Mouse (Mus musculus): ENCODE data around the gene Arsg. TPM values are rescaled to one million over a fixed set of nuclear protein-coding genes. Genes with fewer than 3 reads are reported as not detected.
"Not testable (repeated sequence)": the region's sequence is repeated elsewhere in the genome, so short reads cannot be mapped to it uniquely, and the experiment has no call there.

The Arsg gene
- polyA plus RNA-seq, 1 experiment from 2014 or later, result 3.3 TPM

DNA sequence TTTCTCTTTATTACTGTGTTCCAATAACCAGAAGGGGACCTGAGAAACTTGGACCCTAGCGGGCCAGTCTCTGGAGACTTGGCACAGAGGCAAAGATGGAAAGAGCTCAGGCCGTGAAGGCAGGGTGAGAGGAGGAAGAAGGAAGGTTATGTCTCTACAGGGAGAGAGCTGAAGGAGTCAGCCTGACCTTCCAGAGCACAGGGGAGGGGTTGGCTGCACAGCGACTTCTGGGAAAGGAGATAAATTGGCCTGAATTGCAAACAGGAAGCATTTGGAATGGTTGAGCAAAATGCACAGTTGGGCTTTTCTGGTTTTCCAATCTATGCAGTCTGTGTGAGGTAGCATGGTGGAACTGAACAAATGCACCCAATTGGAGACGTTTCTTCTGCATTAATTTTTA is 143.6 kb downstream of the Arsg start:
- Histone ChIP-seq H3K27ac (no peak overlapping the region; the same call in 1 of the 2 replicates), H3K4me1 (peaks cover 3% of the 10 kb centered on the region; the same call in 1 of the 2 replicates), H3K27me3 (no peaks in the 10 kb centered on the region), H3K36me3 (no peaks in the 10 kb centered on the region), H3K9me3 (no peaks in the 10 kb centered on the region), H3K4me2 (no peak overlapping the region), H3K4me3 (no peak overlapping the region), H3K9ac (no peak overlapping the region)
- ATAC-seq (ENCODE audit: insufficient number of reproducible peaks, insufficient read depth, low FRiP score, low TSS enrichment, low read depth), result no peak
- WGBS, result 46% methylated on average over 4 of the region's 4 CpGs

DNA sequence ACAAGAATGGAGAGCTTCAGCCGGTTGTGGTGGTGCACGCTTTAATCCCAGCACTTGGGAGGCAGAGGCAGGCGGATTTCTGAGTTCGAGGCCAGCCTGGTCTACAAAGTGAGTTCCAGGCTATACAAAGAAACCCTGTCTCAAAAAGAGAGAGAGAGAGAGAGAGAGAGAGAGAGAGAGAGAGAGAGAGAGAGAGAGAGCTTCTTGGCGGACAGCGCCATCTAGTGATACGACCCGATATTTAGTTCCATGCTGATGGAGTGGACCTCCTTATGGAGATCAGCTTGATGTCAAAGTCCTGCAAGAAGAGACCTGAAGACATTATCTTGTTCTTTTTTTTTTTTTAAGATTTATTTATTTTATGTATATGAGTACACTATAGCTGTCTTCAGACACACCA is 145.9 kb downstream of the Arsg start:
- H3K27me3 ChIP-seq; H3K9ac ChIP-seq; H3K36me3 ChIP-seq; H3K9me3 ChIP-seq; H3K4me2 ChIP-seq; ATAC-seq (ENCODE audit: insufficient number of reproducible peaks, insufficient read depth, low FRiP score, low TSS enrichment, low read depth); H3K27ac ChIP-seq; H3K4me3 ChIP-seq: not testable (repeated sequence)
- 33% methylated on average over 8 of the region's 8 CpGs for WGBS
- H3K4me1 ChIP-seq, result peaks cover 14% of the 10 kb centered on the region

DNA sequence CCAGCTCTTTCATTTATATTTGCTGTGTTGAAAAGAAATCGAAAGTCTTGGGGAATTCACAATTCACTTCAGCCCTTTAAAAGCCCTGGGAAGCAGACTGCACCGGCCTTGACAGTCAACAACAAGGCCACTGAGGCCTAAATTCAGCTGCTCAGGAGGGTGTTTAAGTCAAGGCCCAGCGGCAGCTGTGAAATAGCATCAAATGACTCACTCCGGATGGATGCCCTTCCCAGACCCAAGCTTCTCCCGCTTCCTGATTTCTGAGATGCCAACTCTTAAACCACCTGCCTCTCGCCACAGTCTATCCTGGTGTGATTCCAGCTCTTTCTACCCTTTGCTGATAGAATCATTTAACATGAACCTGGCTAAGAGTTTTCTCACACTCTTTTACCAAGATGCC is 147.2 kb downstream of the Arsg start:
- no peak for ATAC-seq (ENCODE audit: insufficient number of reproducible peaks, insufficient read depth, low FRiP score, low TSS enrichment, low read depth)
- no peaks in the 10 kb centered on the region for H3K27me3 ChIP-seq
- H3K9me3 ChIP-seq, result no peaks in the 10 kb centered on the region
- H3K9ac ChIP-seq, result no peak overlapping the region
- H3K36me3 ChIP-seq, result no peaks in the 10 kb centered on the region
- WGBS, result 75% methylated on average over 6 of the region's 6 CpGs
- no peak overlapping the region for H3K4me2 ChIP-seq
- peaks cover 14% of the 10 kb centered on the region for H3K4me1 ChIP-seq
- H3K27ac ChIP-seq, result no peak overlapping the region
- no peak overlapping the region for H3K4me3 ChIP-seq

DNA sequence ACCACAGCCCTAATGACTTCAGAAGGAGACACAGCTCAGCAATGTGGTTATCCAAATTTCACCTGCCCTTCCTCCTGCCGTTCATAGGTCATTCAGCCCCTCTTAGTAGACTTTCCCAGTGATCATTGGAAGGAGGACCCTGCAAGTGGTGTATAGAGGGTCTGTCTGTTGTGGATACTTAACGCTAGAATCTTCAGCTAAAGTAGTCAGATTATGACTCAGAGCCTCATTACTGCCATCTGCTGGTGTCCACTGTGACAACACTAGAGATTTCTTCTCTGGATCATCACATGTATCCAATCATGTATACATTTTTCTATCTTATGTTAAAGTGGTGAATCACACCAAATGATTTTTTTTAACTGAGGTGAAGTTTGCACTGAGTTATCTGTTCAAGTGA is 148.0 kb downstream of the Arsg start:
- no peaks in the 10 kb centered on the region for H3K9me3 ChIP-seq
- H3K4me3 ChIP-seq, result no peak overlapping the region
- no peak for ATAC-seq (ENCODE audit: insufficient number of reproducible peaks, insufficient read depth, low FRiP score, low TSS enrichment, low read depth)
- no peak overlapping the region for H3K27ac ChIP-seq
- no peaks in the 10 kb centered on the region for H3K36me3 ChIP-seq
- peaks cover 14% of the 10 kb centered on the region for H3K4me1 ChIP-seq
- WGBS, result 7% methylated on average over 2 of the region's 2 CpGs
- no peak overlapping the region for H3K4me2 ChIP-seq
- no peak overlapping the region for H3K9ac ChIP-seq
- no peaks in the 10 kb centered on the region for H3K27me3 ChIP-seq

DNA sequence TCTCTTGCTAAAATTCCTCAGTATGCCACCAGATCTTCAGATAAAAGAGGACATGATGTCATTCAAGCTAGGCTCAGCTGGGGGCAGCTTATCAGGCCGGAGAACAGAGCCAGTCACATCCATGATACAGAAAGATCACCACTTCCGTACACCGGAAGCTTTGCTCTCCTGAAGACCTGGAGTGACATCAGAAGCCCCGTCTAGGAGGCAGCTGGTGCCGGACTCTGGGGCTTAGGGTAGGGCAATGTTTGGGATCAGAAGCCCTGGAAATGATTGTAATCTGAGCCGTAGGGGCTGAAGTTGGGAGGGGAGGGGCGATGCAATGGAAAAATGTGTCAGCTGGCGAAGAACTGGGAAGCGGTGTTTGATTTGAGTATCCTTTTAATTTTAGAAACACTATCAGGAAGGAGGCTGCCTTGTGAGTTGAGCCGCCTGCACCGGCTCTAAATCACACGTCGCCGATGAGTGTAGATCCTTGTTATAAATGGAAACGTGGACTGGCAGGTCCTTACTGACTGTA is 149.4 kb downstream of the Arsg start:
- ATAC-seq (ENCODE audit: insufficient number of reproducible peaks, insufficient read depth, low FRiP score, low TSS enrichment, low read depth), result no peak
- 0 out of 2 replicates have a peak overlapping the region, but pooled peaks have one; percentile 32 for H3K9ac ChIP-seq

More for the DNA sequence above, 149.4 kb downstream of the Arsg start:
- H3K4me3 ChIP-seq, result no peak overlapping the region; the same call in 1 of the 2 replicates
- H3K36me3 ChIP-seq, result no peaks in the 10 kb centered on the region
- H3K27me3 ChIP-seq, result no peaks in the 10 kb centered on the region
- peak overlapping the region; percentile 52 for H3K4me2 ChIP-seq
- WGBS, result 23% methylated on average over 15 of the region's 15 CpGs
- no peaks in the 10 kb centered on the region for H3K9me3 ChIP-seq
- H3K4me1 ChIP-seq, result peaks cover 11% of the 10 kb centered on the region
- H3K27ac ChIP-seq, result no peak overlapping the region

Small RNAs within 50 kb of the gene (microRNA-seq; reads per million reads assigned to microRNA genes)
- gene Gm25540, result not detected

Other genes starting within 250 kb of the Arsg start
- gene Rgs9, start 175.2 kb upstream of the Arsg start, polyA plus RNA-seq (2015; fragmentation: Nextera tagmentation; extraction: Ambion mirVana), result 2.1 and 3.0 TPM in 2 replicates
- gene Gna13, start 110.5 kb upstream of the Arsg start, polyA plus RNA-seq (2015; fragmentation: Nextera tagmentation; extraction: Ambion mirVana), result 21.4 and 22.1 TPM in 2 replicates
- not detected in 2 replicates for gene 9930022D16Rik, start 59.5 kb upstream of the Arsg start, polyA plus RNA-seq (2015; fragmentation: Nextera tagmentation; extraction: Ambion mirVana)
- 48.4 and 53.6 TPM in 2 replicates for gene Amz2, start 47.4 kb upstream of the Arsg start, polyA plus RNA-seq (2015; fragmentation: Nextera tagmentation; extraction: Ambion mirVana)
- gene Slc16a6, start 224 bp downstream of the Arsg start, polyA plus RNA-seq (2015; fragmentation: Nextera tagmentation; extraction: Ambion mirVana), result 3.6 and 4.4 TPM in 2 replicates
- gene Wipi1, start 138.6 kb downstream of the Arsg start, polyA plus RNA-seq (2015; fragmentation: Nextera tagmentation; extraction: Ambion mirVana), result 53.5 and 55.5 TPM in 2 replicates
- 324 and 370 TPM in 2 replicates for gene Prkar1a, start 176.0 kb downstream of the Arsg start, polyA plus RNA-seq (2015; fragmentation: Nextera tagmentation; extraction: Ambion mirVana)
- gene Fam20a, start 248.9 kb downstream of the Arsg start, polyA plus RNA-seq (2015; fragmentation: Nextera tagmentation; extraction: Ambion mirVana), result 4.8 and 5.1 TPM in 2 replicates